Mouse (Mus musculus): ENCODE measurements around the gene Bcl6b. TPM values are rescaled to one million over a fixed set of nuclear protein-coding genes. Genes with fewer than 3 reads are reported as not detected.

Gene Bcl6b
- polyA plus RNA-seq, 1 experiment = 1.4 TPM

DNA sequence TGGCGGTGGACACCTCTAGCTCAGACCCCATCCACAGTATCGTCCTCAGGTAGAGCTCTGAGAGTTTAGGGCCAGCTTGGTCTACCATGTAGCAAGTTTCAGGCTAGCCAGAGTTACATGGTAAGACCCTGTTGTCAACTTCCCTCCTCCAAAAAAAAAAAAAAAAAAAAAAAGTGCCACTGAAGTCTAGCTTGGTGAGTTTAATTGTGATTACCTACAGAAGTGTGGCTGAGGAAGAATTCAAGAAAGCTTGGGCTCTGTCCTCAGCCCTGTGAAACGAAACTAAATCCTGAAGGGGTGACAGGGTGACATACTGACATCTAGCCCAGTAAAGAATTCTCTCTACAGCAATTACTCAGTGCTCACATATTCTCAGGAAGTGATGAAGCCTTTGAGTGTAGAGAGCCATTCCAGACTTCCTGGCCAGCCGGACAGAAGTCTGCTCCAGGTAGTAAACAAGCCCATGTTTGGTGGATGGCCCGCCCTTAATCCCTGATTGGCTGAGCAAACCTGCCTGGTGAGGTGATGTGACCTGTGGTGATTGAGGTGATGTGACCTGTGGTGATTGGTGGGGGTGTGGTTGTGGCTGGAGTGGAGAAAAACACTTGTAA is 20.7 kb downstream of the Bcl6b start:
- TF ChIP-seq CTCF (IDR thresholded peaks at IDR 0.05; ENCODE audit: borderline replicate concordance, insufficient read depth, low read depth, low read length) (no peak), POLR2A (IDR thresholded peaks at IDR 0.05; ENCODE audit: borderline replicate concordance, insufficient read depth, low read length) (no peak)
- WGBS = 86% methylated on average over 5 of the region's 5 CpGs
- DNase-seq = no peak
- H3K4me1 ChIP-seq (ENCODE audit: control insufficient read depth, insufficient read depth, low read length) = peaks cover 16% of the 10 kb centered on the region
- no peak overlapping the region for H3K4me3 ChIP-seq (replicated peaks; ENCODE audit: insufficient read depth, low read depth, low read length)
- no peak overlapping the region for H3K27ac ChIP-seq (ENCODE audit: insufficient read depth, low read length)
- H3K27me3 ChIP-seq (ENCODE audit: control insufficient read depth, insufficient read depth, low read length) = no peaks in the 10 kb centered on the region

DNA sequence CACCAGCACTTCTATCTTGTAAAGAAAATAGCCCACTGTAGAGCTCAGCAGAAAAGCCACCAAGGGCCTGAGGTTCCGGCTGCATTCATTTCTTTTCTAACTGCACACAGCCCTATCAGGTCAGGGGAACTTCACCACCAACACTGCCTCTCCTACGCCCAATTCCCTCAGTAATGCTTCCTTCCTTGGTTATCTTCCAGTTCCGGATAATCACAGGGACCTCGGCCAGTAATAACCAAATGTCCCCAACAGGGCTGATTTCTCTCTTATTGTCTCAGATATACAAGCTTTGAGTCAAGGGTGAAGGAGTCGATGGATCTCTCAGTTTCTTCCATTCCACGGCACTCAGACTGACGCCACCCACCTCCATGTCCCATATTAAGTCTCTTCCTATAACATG is 22.3 kb downstream of the Bcl6b start:
- DNase-seq = peak in 1 of 2 experiments; percentile 27
- 50% methylated on average over 7 of the region's 7 CpGs for WGBS
- no peaks in the 10 kb centered on the region for H3K27me3 ChIP-seq (ENCODE audit: control insufficient read depth, insufficient read depth, low read length)
- no peak overlapping the region for H3K4me3 ChIP-seq (replicated peaks; ENCODE audit: insufficient read depth, low read depth, low read length)
- TF ChIP-seq CTCF (IDR thresholded peaks at IDR 0.05; ENCODE audit: borderline replicate concordance, insufficient read depth, low read depth, low read length) (no peak), POLR2A (IDR thresholded peaks at IDR 0.05; ENCODE audit: borderline replicate concordance, insufficient read depth, low read length) (no peak)
- H3K27ac ChIP-seq (ENCODE audit: insufficient read depth, low read length) = no peak overlapping the region
- H3K4me1 ChIP-seq (ENCODE audit: control insufficient read depth, insufficient read depth, low read length) = peaks cover 10% of the 10 kb centered on the region

DNA sequence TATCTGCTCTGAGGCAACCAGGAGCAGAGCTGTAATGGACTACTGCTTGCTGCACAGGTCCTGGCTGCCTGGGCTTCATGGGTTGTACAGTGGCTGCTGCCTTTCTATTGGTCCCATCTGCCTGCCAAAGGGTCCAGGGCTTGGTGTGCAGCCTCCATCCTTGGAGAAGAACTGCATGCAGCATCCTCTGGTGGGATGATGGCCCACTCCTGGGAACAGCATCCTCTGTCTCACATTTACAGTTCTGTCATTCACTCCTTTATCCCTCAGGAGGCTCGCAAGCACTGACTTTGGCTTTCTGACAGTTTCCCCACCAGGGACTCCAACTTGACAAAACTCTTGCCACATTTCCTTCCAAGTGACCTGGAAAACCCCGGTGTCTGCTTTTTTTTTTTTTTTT is 22.8 kb downstream of the Bcl6b start:
- Histone ChIP-seq H3K27ac (ENCODE audit: insufficient read depth, low read length) (no peak overlapping the region), H3K27me3 (ENCODE audit: control insufficient read depth, insufficient read depth, low read length) (no peaks in the 10 kb centered on the region), H3K4me1 (ENCODE audit: control insufficient read depth, insufficient read depth, low read length) (peaks cover 5% of the 10 kb centered on the region), H3K4me3 (replicated peaks; ENCODE audit: insufficient read depth, low read depth, low read length) (no peak overlapping the region)
- no peak for DNase-seq
- TF ChIP-seq CTCF (IDR thresholded peaks at IDR 0.05; ENCODE audit: borderline replicate concordance, insufficient read depth, low read depth, low read length) = no peak
- no peak for TF ChIP-seq POLR2A (IDR thresholded peaks at IDR 0.05; ENCODE audit: borderline replicate concordance, insufficient read depth, low read length)
- 13% methylated on average over 2 of the region's 2 CpGs for WGBS

DNA sequence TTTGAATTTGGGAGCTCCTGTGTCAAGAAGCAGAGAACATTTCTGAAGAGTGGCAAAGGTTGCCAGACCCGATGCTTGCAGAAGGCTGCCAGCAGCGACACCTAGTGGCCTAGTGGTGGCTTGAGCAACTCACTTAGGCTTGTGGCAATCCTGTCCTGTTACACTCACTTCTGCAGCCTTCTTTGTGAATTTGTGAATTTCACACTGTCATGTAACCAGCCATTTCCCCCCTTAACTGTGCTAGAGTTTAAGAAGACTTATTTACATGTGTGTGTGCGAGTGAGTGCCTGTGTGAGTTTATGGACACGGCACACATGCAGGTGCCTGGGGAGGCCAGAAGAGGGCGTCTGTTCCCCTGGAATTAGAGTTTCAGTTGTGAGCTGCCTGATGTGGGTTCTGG is 27.9 kb downstream of the Bcl6b start:
- TF ChIP-seq CTCF (IDR thresholded peaks at IDR 0.05; ENCODE audit: borderline replicate concordance, insufficient read depth, low read depth, low read length) (peak; percentile 90), POLR2A (IDR thresholded peaks at IDR 0.05; ENCODE audit: borderline replicate concordance, insufficient read depth, low read length) (no peak)
- no peak overlapping the region for H3K4me3 ChIP-seq (replicated peaks; ENCODE audit: insufficient read depth, low read depth, low read length)
- no peak overlapping the region for H3K27ac ChIP-seq (ENCODE audit: insufficient read depth, low read length)
- no peaks in the 10 kb centered on the region for H3K27me3 ChIP-seq (ENCODE audit: control insufficient read depth, insufficient read depth, low read length)
- DNase-seq = peak; percentile 76 to 80
- H3K4me1 ChIP-seq (ENCODE audit: control insufficient read depth, insufficient read depth, low read length) = peaks cover 3% of the 10 kb centered on the region
- 34% methylated on average over 5 of the region's 5 CpGs for WGBS

DNA sequence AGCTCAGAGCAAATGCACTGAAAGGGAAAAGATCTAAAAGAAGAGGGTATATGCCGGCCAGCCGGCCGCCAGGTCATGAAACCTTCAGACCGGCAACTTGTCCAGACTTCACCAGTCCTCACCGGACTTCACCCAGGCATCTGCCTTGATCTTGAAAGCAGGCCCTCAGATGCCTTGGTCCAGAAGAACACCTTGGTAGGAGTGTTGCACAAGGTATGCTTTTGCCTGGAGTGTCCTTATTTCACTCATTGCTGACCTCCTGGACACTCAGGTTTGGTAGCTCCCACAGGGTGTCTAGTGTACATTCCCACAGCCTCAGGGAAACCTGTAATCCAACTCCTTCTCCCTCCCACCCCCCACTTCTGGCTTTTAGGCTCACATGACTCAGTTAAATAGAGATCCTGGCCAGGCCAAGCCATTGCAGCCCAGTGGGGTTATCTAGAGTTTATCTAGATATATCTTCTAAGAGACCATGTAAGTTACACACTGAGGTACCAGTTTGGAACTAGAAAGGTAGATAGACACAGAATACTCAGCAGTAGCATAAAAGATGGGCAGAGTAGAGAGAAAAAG is 29.5 kb downstream of the Bcl6b start:
- Histone ChIP-seq H3K4me3 (replicated peaks; ENCODE audit: insufficient read depth, low read depth, low read length) (no peak overlapping the region), H3K4me1 (ENCODE audit: control insufficient read depth, insufficient read depth, low read length) (no peaks in the 10 kb centered on the region), H3K27ac (ENCODE audit: insufficient read depth, low read length) (no peak overlapping the region), H3K27me3 (ENCODE audit: control insufficient read depth, insufficient read depth, low read length) (no peaks in the 10 kb centered on the region)
- no peak for DNase-seq
- 88% methylated on average over 5 of the region's 5 CpGs for WGBS
- TF ChIP-seq POLR2A (IDR thresholded peaks at IDR 0.05; ENCODE audit: borderline replicate concordance, insufficient read depth, low read length) (no peak), CTCF (IDR thresholded peaks at IDR 0.05; ENCODE audit: borderline replicate concordance, insufficient read depth, low read depth, low read length) (no peak)

DNA sequence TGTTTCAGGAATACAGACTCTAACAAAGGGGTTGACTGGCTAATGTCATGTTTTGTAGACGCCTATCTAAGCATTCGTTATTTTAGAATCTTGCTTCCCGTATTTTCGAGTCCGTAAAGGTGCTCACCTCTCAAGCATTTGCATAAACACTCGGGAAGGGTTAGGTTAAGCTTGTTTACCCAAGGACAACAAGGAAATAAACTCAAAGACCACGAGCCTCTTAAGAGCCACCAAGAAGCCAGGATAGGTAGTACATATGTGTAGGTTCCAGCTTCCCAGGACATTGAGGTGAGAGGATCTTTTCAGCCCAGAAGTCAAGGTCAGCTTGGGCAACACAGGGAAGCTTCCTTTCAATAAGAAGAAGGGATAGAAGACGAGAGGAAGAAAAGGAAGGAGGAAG is 30.5 kb downstream of the Bcl6b start:
- Histone ChIP-seq H3K4me1 (ENCODE audit: control insufficient read depth, insufficient read depth, low read length) (no peaks in the 10 kb centered on the region), H3K4me3 (replicated peaks; ENCODE audit: insufficient read depth, low read depth, low read length) (no peak overlapping the region), H3K27me3 (ENCODE audit: control insufficient read depth, insufficient read depth, low read length) (no peaks in the 10 kb centered on the region), H3K27ac (ENCODE audit: insufficient read depth, low read length) (no peak overlapping the region)
- no peak for TF ChIP-seq CTCF (IDR thresholded peaks at IDR 0.05; ENCODE audit: borderline replicate concordance, insufficient read depth, low read depth, low read length)
- TF ChIP-seq POLR2A (IDR thresholded peaks at IDR 0.05; ENCODE audit: borderline replicate concordance, insufficient read depth, low read length) = no peak
- no peak for DNase-seq
- WGBS = 84% methylated on average over 8 of the region's 8 CpGs

DNA sequence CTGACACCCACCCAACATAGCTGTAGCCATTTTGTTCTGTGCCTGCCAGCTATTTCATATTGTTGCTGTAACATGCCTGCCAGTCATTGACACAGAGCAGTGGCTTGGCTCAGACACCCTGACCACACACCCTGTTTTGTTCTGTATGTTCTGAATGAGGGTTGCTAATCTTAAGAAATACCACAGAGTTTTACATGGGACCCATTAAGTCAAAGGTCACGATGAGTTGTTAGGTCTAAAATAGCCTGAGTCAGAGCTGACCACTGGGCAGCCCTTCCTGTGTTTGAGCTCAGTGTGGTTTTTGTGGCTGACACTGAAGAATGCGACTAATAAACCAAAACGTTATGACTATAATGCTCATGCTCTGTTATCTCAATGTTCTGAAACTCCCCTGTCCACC is 31.3 kb downstream of the Bcl6b start:
- 89% methylated on average over 3 of the region's 3 CpGs for WGBS
- Histone ChIP-seq H3K27ac (ENCODE audit: insufficient read depth, low read length) (no peak overlapping the region), H3K27me3 (ENCODE audit: control insufficient read depth, insufficient read depth, low read length) (no peaks in the 10 kb centered on the region), H3K4me3 (replicated peaks; ENCODE audit: insufficient read depth, low read depth, low read length) (no peak overlapping the region), H3K4me1 (ENCODE audit: control insufficient read depth, insufficient read depth, low read length) (no peaks in the 10 kb centered on the region)
- no peak for DNase-seq
- TF ChIP-seq CTCF (IDR thresholded peaks at IDR 0.05; ENCODE audit: borderline replicate concordance, insufficient read depth, low read depth, low read length) (no peak), POLR2A (IDR thresholded peaks at IDR 0.05; ENCODE audit: borderline replicate concordance, insufficient read depth, low read length) (no peak)

All from cerebellum, adult 2 months (tissue).